Mouse (Mus musculus): Measurements from ENCODE around the gene Noto. TPM values are rescaled to one million over a fixed set of nuclear protein-coding genes. Genes with fewer than 3 reads are reported as not detected.

Gene Noto
- polyA plus RNA-seq, 1 experiment, result not detected

- TF ChIP-seq MAX (IDR thresholded peaks at IDR 0.05; ENCODE audit: low read depth), result peak; percentile 12
- TF ChIP-seq E2F4 (IDR thresholded peaks at IDR 0.05; ENCODE audit: insufficient read depth), result peak; percentile 51
- TF ChIP-seq MYOG (IDR thresholded peaks at IDR 0.05; ENCODE audit: control insufficient read depth in 1 of 3, insufficient read depth in 1 of 3, insufficient read length in 2 of 3, low read depth in 2 of 3), result peak in 1 of 3 experiments; percentile 14
- peak; percentile 59 for TF ChIP-seq SRF (IDR thresholded peaks at IDR 0.05; ENCODE audit: control insufficient read depth, insufficient read length, low read depth)
- TF ChIP-seq CEBPB (IDR thresholded peaks at IDR 0.05; ENCODE audit: insufficient read depth, poor library complexity, severe bottlenecking), result 0 out of 2 replicates have a peak, but pooled peaks have one; percentile 2
- TF ChIP-seq REST (IDR thresholded peaks at IDR 0.05; ENCODE audit: insufficient read depth, insufficient read length), result no peak
- TF ChIP-seq USF1 (IDR thresholded peaks at IDR 0.05; ENCODE audit: low read depth), result no peak
- peak in 1 of 3 experiments; percentile 34 for TF ChIP-seq MYOD1 (IDR thresholded peaks at IDR 0.05; ENCODE audit: control insufficient read depth in 1 of 3, insufficient read length in 2 of 3, low read depth in 2 of 3)
- no peak for TF ChIP-seq TCF3 (IDR thresholded peaks at IDR 0.05; ENCODE audit: insufficient read length, low read depth)
- peak; percentile 86 for TF ChIP-seq POLR2AphosphoS2 (IDR thresholded peaks at IDR 0.05; ENCODE audit: insufficient read length, low read depth)
- no peak for TF ChIP-seq TCF12 (IDR thresholded peaks at IDR 0.05; ENCODE audit: insufficient read depth, poor library complexity, severe bottlenecking)
- peak; percentile 90 for TF ChIP-seq POLR2A (IDR thresholded peaks at IDR 0.05; ENCODE audit: insufficient read length, low read depth)
- Histone ChIP-seq H3K36me3 (ENCODE audit: control insufficient read depth, insufficient read depth) (no peaks in the 10 kb centered on the region), H3K27me3 (ENCODE audit: control insufficient read depth, insufficient read depth, insufficient read length) (no peaks in the 10 kb centered on the region), H3K4me2 (ENCODE audit: low read depth) (peak within 1 kb of the TSS; percentile 92), H3K79me2 (ENCODE audit: control insufficient read depth, insufficient read depth) (peaks cover 49% of the 10 kb centered on the region), H3K4me3 (peak within 1 kb of the TSS; percentile 92), H3ac (ENCODE audit: control insufficient read depth, insufficient read length) (peak within 1 kb of the TSS; percentile 34)
These were observed 28.2 kb downstream of the Noto start, which contains the start of gene Pradc1 for GRCm38 (mm10) chr6:85451664-85452410. Gene Pradc1, minus strand, starts transcription at chr6:85451970.

GRCm38 (mm10) chr6:85452411-85452665, 28.7 kb downstream of the Noto start:
- no peaks in the 10 kb centered on the region for H3K36me3 ChIP-seq (ENCODE audit: control insufficient read depth, insufficient read depth)
- peak overlapping the region; percentile 34 for H3ac ChIP-seq (ENCODE audit: control insufficient read depth, insufficient read length)
- peak overlapping the region; percentile 88 for H3K4me2 ChIP-seq (ENCODE audit: low read depth)
- peak overlapping the region; percentile 92 for H3K4me3 ChIP-seq
- H3K79me2 ChIP-seq (ENCODE audit: control insufficient read depth, insufficient read depth), result peaks cover 54% of the 10 kb centered on the region
- H3K27me3 ChIP-seq (ENCODE audit: control insufficient read depth, insufficient read depth, insufficient read length), result no peaks in the 10 kb centered on the region
- TF ChIP-seq TCF3 (IDR thresholded peaks at IDR 0.05; ENCODE audit: insufficient read length, low read depth), result no peak
- TF ChIP-seq E2F4 (IDR thresholded peaks at IDR 0.05; ENCODE audit: insufficient read depth), result no peak
- TF ChIP-seq POLR2AphosphoS2 (IDR thresholded peaks at IDR 0.05; ENCODE audit: insufficient read length, low read depth), result no peak
- no peak for TF ChIP-seq MYOG (IDR thresholded peaks at IDR 0.05; ENCODE audit: control insufficient read depth in 1 of 3, insufficient read depth in 1 of 3, insufficient read length in 2 of 3, low read depth in 2 of 3)
- TF ChIP-seq TCF12 (IDR thresholded peaks at IDR 0.05; ENCODE audit: insufficient read depth, poor library complexity, severe bottlenecking), result no peak
- TF ChIP-seq REST (IDR thresholded peaks at IDR 0.05; ENCODE audit: insufficient read depth, insufficient read length), result no peak
- TF ChIP-seq USF1 (IDR thresholded peaks at IDR 0.05; ENCODE audit: low read depth), result no peak
- no peak for TF ChIP-seq SRF (IDR thresholded peaks at IDR 0.05; ENCODE audit: control insufficient read depth, insufficient read length, low read depth)
- no peak for TF ChIP-seq POLR2A (IDR thresholded peaks at IDR 0.05; ENCODE audit: insufficient read length, low read depth)
- no peak for TF ChIP-seq MYOD1 (IDR thresholded peaks at IDR 0.05; ENCODE audit: control insufficient read depth in 1 of 3, insufficient read length in 2 of 3, low read depth in 2 of 3)
- no peak for TF ChIP-seq MAX (IDR thresholded peaks at IDR 0.05; ENCODE audit: low read depth)
- TF ChIP-seq CEBPB (IDR thresholded peaks at IDR 0.05; ENCODE audit: insufficient read depth, poor library complexity, severe bottlenecking), result no peak

DNA sequence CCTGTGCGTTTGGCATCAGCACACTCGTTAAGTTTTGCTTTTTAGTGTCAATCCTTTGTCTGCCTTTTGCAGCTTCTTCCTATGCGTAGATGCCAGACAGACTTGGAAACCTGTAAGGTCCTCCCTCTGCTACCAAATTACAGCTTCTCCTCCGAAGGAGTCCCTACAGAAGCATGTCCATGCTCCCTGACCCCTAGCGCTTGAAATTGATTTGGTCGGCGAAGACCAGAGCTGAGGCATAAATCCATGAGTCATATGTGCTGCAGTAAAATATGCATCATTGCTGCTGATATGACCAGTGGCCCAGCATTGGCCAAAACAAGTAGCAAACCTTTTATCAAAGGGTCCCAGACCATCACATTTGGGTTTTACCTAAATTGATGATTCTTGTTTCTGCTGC, 29.1 kb downstream of the Noto start:
- no peak for TF ChIP-seq MYOD1 (IDR thresholded peaks at IDR 0.05; ENCODE audit: control insufficient read depth in 1 of 3, insufficient read length in 2 of 3, low read depth in 2 of 3)
- no peak for TF ChIP-seq SRF (IDR thresholded peaks at IDR 0.05; ENCODE audit: control insufficient read depth, insufficient read length, low read depth)
- TF ChIP-seq MAX (IDR thresholded peaks at IDR 0.05; ENCODE audit: low read depth), result no peak
- TF ChIP-seq TCF3 (IDR thresholded peaks at IDR 0.05; ENCODE audit: insufficient read length, low read depth), result no peak
- TF ChIP-seq REST (IDR thresholded peaks at IDR 0.05; ENCODE audit: insufficient read depth, insufficient read length), result no peak
- no peak for TF ChIP-seq TCF12 (IDR thresholded peaks at IDR 0.05; ENCODE audit: insufficient read depth, poor library complexity, severe bottlenecking)
- no peak for TF ChIP-seq POLR2AphosphoS2 (IDR thresholded peaks at IDR 0.05; ENCODE audit: insufficient read length, low read depth)
- Histone ChIP-seq H3K27me3 (ENCODE audit: control insufficient read depth, insufficient read depth, insufficient read length) (no peaks in the 10 kb centered on the region), H3K4me3 (peak overlapping the region; percentile 92)

DNA sequence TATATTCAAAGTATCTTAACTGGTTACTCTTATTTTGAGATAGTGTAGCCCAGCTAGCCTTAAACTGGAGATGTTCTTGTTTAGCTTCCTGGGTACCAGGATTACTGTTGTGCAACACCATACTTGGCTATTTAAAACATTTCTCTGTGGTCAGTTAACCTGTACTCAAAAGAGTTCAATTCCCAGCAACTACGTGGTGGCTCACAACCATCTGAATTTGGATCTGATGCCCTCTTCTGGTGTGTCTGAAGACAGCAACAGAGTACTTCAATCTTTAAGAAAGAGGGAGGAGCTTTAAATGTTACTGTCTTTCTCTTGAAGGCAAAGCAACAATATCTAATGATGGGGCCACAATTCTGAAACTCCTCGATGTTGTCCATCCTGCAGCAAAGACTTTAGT, 35.9 kb downstream of the Noto start:
- peaks cover 48% of the 10 kb centered on the region for H3K79me2 ChIP-seq (ENCODE audit: control insufficient read depth, insufficient read depth)
- H3K36me3 ChIP-seq (ENCODE audit: control insufficient read depth, insufficient read depth), result peaks cover 60% of the 10 kb centered on the region
- H3K4me2 ChIP-seq (ENCODE audit: low read depth), result no peak overlapping the region
- H3ac ChIP-seq (ENCODE audit: control insufficient read depth, insufficient read length), result no peak overlapping the region
- H3K4me3 ChIP-seq, result no peak overlapping the region
- no peaks in the 10 kb centered on the region for H3K27me3 ChIP-seq (ENCODE audit: control insufficient read depth, insufficient read depth, insufficient read length)
- TF ChIP-seq POLR2A (IDR thresholded peaks at IDR 0.05; ENCODE audit: insufficient read length, low read depth) (no peak), MAX (IDR thresholded peaks at IDR 0.05; ENCODE audit: low read depth) (no peak), USF1 (IDR thresholded peaks at IDR 0.05; ENCODE audit: low read depth) (no peak)

More for the DNA sequence above, 29.1 kb downstream of the Noto start:
- Histone ChIP-seq H3ac (ENCODE audit: control insufficient read depth, insufficient read length) (peak overlapping the region; percentile 34), H3K36me3 (ENCODE audit: control insufficient read depth, insufficient read depth) (no peaks in the 10 kb centered on the region), H3K4me2 (ENCODE audit: low read depth) (peak overlapping the region; percentile 88), H3K79me2 (ENCODE audit: control insufficient read depth, insufficient read depth) (peaks cover 59% of the 10 kb centered on the region)

- Histone ChIP-seq H3K27me3 (ENCODE audit: control insufficient read depth, insufficient read depth, insufficient read length) (no peaks in the 10 kb centered on the region), H3K4me2 (ENCODE audit: low read depth) (no peak overlapping the region), H3K79me2 (ENCODE audit: control insufficient read depth, insufficient read depth) (no peaks in the 10 kb centered on the region), H3ac (ENCODE audit: control insufficient read depth, insufficient read length) (no peak overlapping the region), H3K4me3 (no peak overlapping the region), H3K36me3 (ENCODE audit: control insufficient read depth, insufficient read depth) (peaks cover 83% of the 10 kb centered on the region)
- TF ChIP-seq POLR2A (IDR thresholded peaks at IDR 0.05; ENCODE audit: insufficient read length, low read depth) (no peak), TCF3 (IDR thresholded peaks at IDR 0.05; ENCODE audit: insufficient read length, low read depth) (no peak), MYOG (IDR thresholded peaks at IDR 0.05; ENCODE audit: control insufficient read depth in 1 of 3, insufficient read depth in 1 of 3, insufficient read length in 2 of 3, low read depth in 2 of 3) (no peak), USF1 (IDR thresholded peaks at IDR 0.05; ENCODE audit: low read depth) (no peak), REST (IDR thresholded peaks at IDR 0.05; ENCODE audit: insufficient read depth, insufficient read length) (no peak), MYOD1 (IDR thresholded peaks at IDR 0.05; ENCODE audit: control insufficient read depth in 1 of 3, insufficient read length in 2 of 3, low read depth in 2 of 3) (no peak), MAX (IDR thresholded peaks at IDR 0.05; ENCODE audit: low read depth) (no peak), SRF (IDR thresholded peaks at IDR 0.05; ENCODE audit: control insufficient read depth, insufficient read length, low read depth) (no peak), TCF12 (IDR thresholded peaks at IDR 0.05; ENCODE audit: insufficient read depth, poor library complexity, severe bottlenecking) (no peak), POLR2AphosphoS2 (IDR thresholded peaks at IDR 0.05; ENCODE audit: insufficient read length, low read depth) (no peak), E2F4 (IDR thresholded peaks at IDR 0.05; ENCODE audit: insufficient read depth) (no peak), CEBPB (IDR thresholded peaks at IDR 0.05; ENCODE audit: insufficient read depth, poor library complexity, severe bottlenecking) (no peak)
These were observed 41.7 kb downstream of the Noto start for GRCm38 (mm10) chr6:85465381-85465780.

All from myocyte (in vitro differentiated cells).